Mouse (Mus musculus) liver, embryonic 14.5 days (tissue): ENCODE measurements around the gene Rcor1.

ENCODE experiments used
- CTCF ChIP-seq: IDR thresholded peaks from 2 replicates; pipeline ENCODE4 v1.5.1; 2016; ENCODE audit warnings: antibody characterized with exemption, low read depth, control low read depth
- EP300 ChIP-seq: IDR thresholded peaks from 2 replicates; pipeline ENCODE4 v1.6.1; 2016; ENCODE audit warnings: antibody characterized with exemption, low read depth

DNA sequence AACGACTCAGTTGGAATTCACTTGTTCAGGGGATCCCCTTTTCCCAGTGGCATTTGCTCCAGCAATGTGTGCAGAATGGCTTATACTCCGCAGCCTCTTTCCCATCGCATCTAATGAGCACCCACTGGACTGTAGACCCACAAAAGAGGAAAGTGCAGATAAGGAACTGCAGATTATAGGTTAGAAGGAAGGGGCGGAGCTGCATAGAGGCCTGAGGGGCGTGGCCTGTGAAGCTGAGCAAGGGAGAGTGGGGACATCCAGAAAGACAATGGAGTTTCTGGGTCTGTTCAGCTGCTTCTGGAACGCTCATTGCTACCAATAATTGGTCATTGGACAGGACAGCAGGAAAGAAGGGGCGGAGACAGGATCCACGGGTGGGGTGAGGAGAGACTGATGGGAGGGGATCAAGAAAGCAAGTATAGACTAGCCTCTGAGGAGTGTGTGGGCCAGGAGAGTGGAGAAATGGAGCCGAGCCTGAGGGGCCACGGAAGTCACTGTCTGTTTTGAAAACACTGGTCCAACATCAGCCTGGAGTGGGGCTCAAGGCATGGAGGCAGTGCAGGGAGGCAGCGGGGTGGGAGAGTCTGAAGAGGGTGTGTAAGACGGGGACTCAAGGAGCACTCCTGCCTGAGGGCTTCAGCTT lies 3.8 kb upstream of the Rcor1 start:
- TF ChIP-seq CTCF = no peak
- TF ChIP-seq EP300 = no peak
